Mouse (Mus musculus) small intestine, adult 2 months (tissue): ENCODE measurements around the gene Cep170b. TPM values are rescaled to one million over a fixed set of nuclear protein-coding genes. Genes with fewer than 3 reads are reported as not detected.

Experiments
- H3K27ac ChIP-seq: fragments of 200-500 bp; 2 replicates; pipeline ENCODE4 v1.5.1; 2012; ENCODE audit warnings: low read depth, low read length, control low read depth, inconsistent platforms; ENCODE audit not compliant: insufficient read depth
- H3K27me3 ChIP-seq: fragments of 200-500 bp; 2 replicates; pipeline ENCODE4 v1.6.1; 2012; ENCODE audit warnings: mild to moderate bottlenecking, moderate library complexity, low read length, inconsistent platforms; ENCODE audit not compliant: control insufficient read depth, insufficient read depth
- H3K36me3 ChIP-seq: fragments of 200-500 bp; 2 replicates; pipeline ENCODE4 v1.6.1; 2012; ENCODE audit warnings: mild to moderate bottlenecking, low read length, control low read depth, inconsistent platforms; ENCODE audit not compliant: control insufficient read depth, insufficient read depth
- H3K4me1 ChIP-seq: fragments of 200-500 bp; 2 replicates; pipeline ENCODE4 v1.6.1; 2012; ENCODE audit warnings: low read length, inconsistent platforms, mixed read lengths; ENCODE audit not compliant: control insufficient read depth, insufficient read depth, insufficient read length
- H3K4me3 ChIP-seq: fragments of 200-500 bp; 2 replicates; pipeline ENCODE4 v1.5.1; 2012; ENCODE audit warnings: low read depth, mild to moderate bottlenecking, control low read depth, inconsistent platforms, low read length, moderate library complexity
- CTCF ChIP-seq: fragments of 200-500 bp; IDR thresholded peaks from 2 replicates; pipeline ENCODE4 v1.5.1; 2012; ENCODE audit warnings: low read depth, mild to moderate bottlenecking, control low read depth, inconsistent platforms, low read length, moderate library complexity, mixed read lengths; ENCODE audit not compliant: insufficient replicate concordance, insufficient read length; ENCODE audit errors: extremely low read depth
- POLR2A ChIP-seq: fragments of 200-500 bp; IDR thresholded peaks from 2 replicates; pipeline ENCODE4 v1.6.1; 2012; ENCODE audit warnings: low read depth, mild to moderate bottlenecking, control low read depth, inconsistent platforms, low read length, moderate library complexity
- WGBS: fragments of 180-500 bp; shearing (Covaris S2); methylation state at CpG from one replicate; pipeline ENCODE4 v1.1.7; 2018; 5-methylcytosine and 5-hydroxymethylcytosine counted together
- polyA plus RNA-seq: library from polyadenylated mRNA; depleted of rRNA; stranded (reverse); fragments of >200 nt; gene quantifications from 2 replicates; pipeline ENCODE4 v1.2.3, GENCODE M21; 2012

Cep170b gene
- polyA plus RNA-seq, 1 experiment: 99.3 TPM

GRCm38 (mm10) chr12:112734108-112734820 is 14.0 kb downstream of the Cep170b start:
- no peak for TF ChIP-seq POLR2A
- no peak for TF ChIP-seq CTCF
- no peaks in the 10 kb centered on the region for H3K27me3 ChIP-seq
- no peaks in the 10 kb centered on the region for H3K4me1 ChIP-seq
- H3K4me3 ChIP-seq: no peak overlapping the region
- H3K36me3 ChIP-seq: peaks cover 80% of the 10 kb centered on the region
- 75% methylated on average over 2 of the region's 2 CpGs for WGBS
- no peak overlapping the region for H3K27ac ChIP-seq

GRCm38 (mm10) chr12:112734881-112735655 is 14.8 kb downstream of the Cep170b start:
- Histone ChIP-seq H3K27ac (no peak overlapping the region), H3K36me3 (peaks cover 80% of the 10 kb centered on the region), H3K4me3 (no peak overlapping the region), H3K4me1 (no peaks in the 10 kb centered on the region), H3K27me3 (no peaks in the 10 kb centered on the region)
- WGBS: 93% methylated on average over 19 of the region's 19 CpGs
- TF ChIP-seq CTCF (no peak), POLR2A (no peak)

GRCm38 (mm10) chr12:112735896-112736635 is 15.8 kb downstream of the Cep170b start:
- Histone ChIP-seq H3K36me3 (peaks cover 75% of the 10 kb centered on the region), H3K4me1 (no peaks in the 10 kb centered on the region), H3K27ac (no peak overlapping the region), H3K27me3 (no peaks in the 10 kb centered on the region), H3K4me3 (no peak overlapping the region)
- WGBS: 94% methylated on average over 29 of the region's 29 CpGs
- TF ChIP-seq POLR2A (no peak), CTCF (no peak)

- peaks cover 70% of the 10 kb centered on the region for H3K36me3 ChIP-seq
- no peaks in the 10 kb centered on the region for H3K4me1 ChIP-seq
- 91% methylated on average over 10 of the region's 10 CpGs for WGBS
- H3K4me3 ChIP-seq: no peak overlapping the region
- TF ChIP-seq CTCF: no peak
- TF ChIP-seq POLR2A: no peak
- no peaks in the 10 kb centered on the region for H3K27me3 ChIP-seq
- H3K27ac ChIP-seq: no peak overlapping the region
These were observed 16.3 kb downstream of the Cep170b start for GRCm38 (mm10) chr12:112736636-112736925.

- Histone ChIP-seq H3K4me1 (no peaks in the 10 kb centered on the region), H3K27me3 (no peaks in the 10 kb centered on the region), H3K4me3 (no peak overlapping the region), H3K27ac (no peak overlapping the region), H3K36me3 (peaks cover 68% of the 10 kb centered on the region)
- WGBS: 94% methylated on average over 7 of the region's 7 CpGs
- TF ChIP-seq POLR2A (no peak), CTCF (no peak)
These were observed 16.8 kb downstream of the Cep170b start for GRCm38 (mm10) chr12:112737081-112737480.

GRCm38 (mm10) chr12:112737761-112738160 is 17.5 kb downstream of the Cep170b start:
- no peaks in the 10 kb centered on the region for H3K27me3 ChIP-seq
- WGBS: 89% methylated on average over 14 of the region's 14 CpGs
- peaks cover 64% of the 10 kb centered on the region for H3K36me3 ChIP-seq
- no peak overlapping the region for H3K27ac ChIP-seq
- H3K4me1 ChIP-seq: no peaks in the 10 kb centered on the region; the same call in 1 of the 2 replicates
- no peak for TF ChIP-seq POLR2A
- no peak for TF ChIP-seq CTCF
- H3K4me3 ChIP-seq: no peak overlapping the region
